Comparison of ENCODE assay signal across 22 mouse cellular contexts in the genomic region with DNA sequence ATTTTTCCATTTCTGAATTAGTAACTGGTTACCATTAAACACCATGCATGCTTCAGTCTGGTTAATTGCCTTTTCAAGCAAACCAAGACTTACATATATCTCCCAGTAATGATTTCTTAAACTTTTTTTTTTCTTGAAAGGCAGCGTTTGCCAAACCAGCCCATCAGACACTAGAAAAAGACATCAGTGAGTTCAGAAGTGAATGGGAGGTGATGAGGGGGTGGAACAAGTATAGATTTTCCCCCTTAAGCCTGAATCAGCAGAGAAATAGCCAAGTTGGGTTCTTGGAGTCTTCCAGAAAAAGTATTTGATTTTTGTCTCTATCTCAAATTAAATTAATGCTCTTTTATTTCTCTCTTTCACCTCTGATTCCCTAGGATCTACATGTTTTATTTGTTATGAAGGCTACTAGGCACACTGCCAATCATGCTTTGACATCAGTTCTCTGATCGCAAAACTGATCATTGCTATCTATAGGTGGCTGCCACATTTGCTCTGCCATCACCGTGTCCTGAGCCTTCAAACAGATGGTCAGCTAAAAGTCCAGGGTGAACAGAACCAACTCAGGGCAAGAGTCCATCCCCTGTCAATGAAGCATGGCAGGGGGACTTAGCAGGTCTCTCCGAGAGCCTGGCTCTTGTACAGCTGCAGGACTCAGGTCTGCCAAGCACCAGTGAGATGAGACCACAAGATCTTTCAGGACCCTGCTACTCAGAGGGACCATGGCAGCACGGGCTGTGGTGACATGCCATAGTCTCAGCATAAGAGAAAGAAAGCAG.
DNase-seq lines count a peak whose midpoint lies in the region; TF ChIP-seq lines count a peak whose summit lies in the region.
"Had no signal": no experiment of that assay in that cellular context is flagged by ENCODE, and none has a peak within 500 bp of the region (broad histone marks: within the 10 kb centered on the region; RNA-seq: fewer than 3 reads in every experiment).

No protein-coding gene starts in this region.

- 29% methylated on average over 5 of the region's 5 CpGs for WGBS in cerebellum, adult 2 months
- WGBS in kidney, adult 2 months, result 65% methylated on average over 5 of the region's 5 CpGs

- peak; percentile 20 to 52 for DNase-seq in cerebellum, adult 2 months
- DNase-seq in cerebellum, adult 8-10 months, result no peak
- DNase-seq in kidney, adult 2 months, result peak; percentile 71
- no peak for DNase-seq in kidney, postnatal 4 days
- DNase-seq in right cerebral cortex, adult 18-20 months, result peak; percentile 58
- DNase-seq in right cerebral cortex, postnatal 14 days, result no peak
- peak; percentile 75 for DNase-seq in telencephalon, adult 2 months (ENCODE audit: low read depth, low spot score)
- no peak for DNase-seq in lung, postnatal 25 days (ENCODE audit: low spot score)
- DNase-seq: adrenal gland, postnatal 14 days; gastrocnemius, postnatal 36 days; layer of hippocampus, postnatal 36 days; liver, postnatal 0 days; lung, postnatal 10 days; right cerebral cortex, postnatal 4 days had no signal

- no peaks in the 10 kb centered on the region; the same call in 1 of the 2 replicates for H3K27me3 ChIP-seq in cerebellum, adult 2 months (ENCODE audit: control insufficient read depth, insufficient read depth, low read length)
- H3K27me3 ChIP-seq in kidney, adult 2 months (replicated peaks; ENCODE audit: control insufficient read depth, insufficient read depth, low read length), result no peaks in the 10 kb centered on the region
- H3K27me3 ChIP-seq: embryonic facial prominence, embryonic 12.5 days; forebrain, embryonic 13.5 days; midbrain, embryonic 13.5 days had no signal

- no peak for TF ChIP-seq POLR2A in cerebellum, adult 2 months (IDR thresholded peaks at IDR 0.05; ENCODE audit: borderline replicate concordance, insufficient read depth, low read length)
- no peak for TF ChIP-seq POLR2A in kidney, adult 2 months (IDR thresholded peaks at IDR 0.05; ENCODE audit: low read depth, low read length)

- H3K4me3 ChIP-seq in cerebellum, adult 2 months (replicated peaks; ENCODE audit: insufficient read depth, low read depth, low read length), result no peak overlapping the region
- H3K4me3 ChIP-seq in kidney, adult 2 months (ENCODE audit: insufficient read depth, low read depth, low read length), result no peak overlapping the region
- H3K4me3 ChIP-seq: embryonic facial prominence, embryonic 12.5 days; erythroblast, embryonic 14.5 days; forebrain, embryonic 13.5 days; heart, embryonic 10.5 days; limb, embryonic 10.5 days; midbrain, embryonic 13.5 days; myocyte had no signal

- no peak for TF ChIP-seq CTCF in cerebellum, adult 2 months (IDR thresholded peaks at IDR 0.05; ENCODE audit: borderline replicate concordance, insufficient read depth, low read depth, low read length)
- no peak for TF ChIP-seq CTCF in kidney, adult 2 months (conservative IDR thresholded peaks at IDR 0.05; ENCODE audit: insufficient read depth, insufficient read length, low read depth, low read length)

- no peaks in the 10 kb centered on the region for H3K36me3 ChIP-seq in kidney, adult 2 months (ENCODE audit: control insufficient read depth, insufficient read depth, low read length)
- H3K36me3 ChIP-seq: embryonic facial prominence, embryonic 12.5 days; G1E; heart, embryonic 10.5 days; limb, embryonic 10.5 days; midbrain, embryonic 13.5 days had no signal

- peaks cover 9% of the 10 kb centered on the region; the same call in 1 of the 2 replicates for H3K4me1 ChIP-seq in cerebellum, adult 2 months (ENCODE audit: control insufficient read depth, insufficient read depth, low read length)
- peaks cover 6% of the 10 kb centered on the region; the same call in 1 of the 2 replicates for H3K4me1 ChIP-seq in kidney, adult 2 months (ENCODE audit: control insufficient read depth, insufficient read depth, low read length)
- H3K4me1 ChIP-seq: embryonic facial prominence, embryonic 12.5 days; forebrain, embryonic 13.5 days; heart, embryonic 10.5 days; limb, embryonic 10.5 days; midbrain, embryonic 13.5 days had no signal

- H3K27ac ChIP-seq in cerebellum, adult 2 months (ENCODE audit: insufficient read depth, low read length), result no peak overlapping the region
- H3K27ac ChIP-seq in kidney, adult 2 months (ENCODE audit: insufficient read depth, low read depth, low read length), result no peak overlapping the region
- H3K27ac ChIP-seq: embryonic facial prominence, embryonic 12.5 days; forebrain, embryonic 13.5 days; heart, embryonic 10.5 days; limb, embryonic 10.5 days; midbrain, embryonic 13.5 days had no signal

Comparison
In these comparisons a context has a peak if more than half of its experiments do, and no peak if none do; other contexts are left out.
1. DNase-seq: peak in cerebellum, adult 2 months (2 of 2), kidney, adult 2 months (single experiment), right cerebral cortex, adult 18-20 months (single experiment) and telencephalon, adult 2 months (single experiment); none in cerebellum, adult 8-10 months (single experiment), kidney, postnatal 4 days (0 of 2), right cerebral cortex, postnatal 14 days (single experiment) and lung, postnatal 25 days (single experiment).